Mouse (Mus musculus): ENCODE results near the gene Grik4. TPM values are rescaled to one million over a fixed set of nuclear protein-coding genes. Genes with fewer than 3 reads are reported as not detected.

Gene Grik4
- polyA plus RNA-seq (2012; rRNA removed), result 4.5 and 6.4 TPM in 2 replicates

GRCm38 (mm10) chr9:42943781-42944535 is at the start of gene Grik4:
Grik4 (minus strand) TSS chr9:42944493.

DNA sequence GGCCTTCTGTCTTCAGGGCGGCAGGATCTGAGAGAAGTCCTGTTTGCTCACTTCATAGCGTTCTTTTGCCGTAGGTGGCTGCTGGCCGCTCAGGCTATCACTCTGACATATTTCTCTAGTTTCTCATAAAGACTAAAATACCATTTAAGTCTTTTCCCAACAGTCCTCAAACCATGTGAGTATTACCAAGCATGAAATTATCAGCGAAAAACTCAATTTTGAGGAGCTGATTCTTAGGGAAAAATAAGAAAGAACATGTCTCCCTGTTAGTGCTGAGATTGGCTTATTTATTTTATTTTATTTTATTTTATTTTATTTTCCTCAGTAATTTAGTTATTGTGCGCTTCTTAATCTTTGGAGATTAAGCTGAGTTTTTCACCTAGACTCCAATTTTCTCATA is 436.6 kb downstream of the Grik4 start, which contains the start of gene Tbcel:
TSS of gene Tbcel (minus strand) at position 101 of the 400 bp plus-strand sequence.

Other genes with a start within 250 kb of the Grik4 start
- gene Arhgef12, start 162.7 kb upstream of the Grik4 start, polyA plus RNA-seq (2012; rRNA removed), result 40.8 and 41.4 TPM in 2 replicates
- gene Tmem136, start 172.1 kb upstream of the Grik4 start, polyA plus RNA-seq (2012; rRNA removed), result 25.5 and 26.7 TPM in 2 replicates